Mouse (Mus musculus): ENCODE results near the gene Pcbp3. TPM values are rescaled to one million over a fixed set of nuclear protein-coding genes. Genes with fewer than 3 reads are reported as not detected.

Gene Pcbp3
- polyA plus RNA-seq (2015; fragmentation: Nextera tagmentation; extraction: Ambion mirVana) = 49.3 and 52.5 TPM in 2 replicates

- peak; percentile 98 for ATAC-seq
- Histone ChIP-seq H3K27me3 (no peaks in the 10 kb centered on the region), H3K4me1 (peaks cover 44% of the 10 kb centered on the region), H3K9ac (peak within 1 kb of the TSS; percentile 83), H3K4me2 (peak within 1 kb of the TSS; percentile 95), H3K36me3 (ENCODE audit: poor library complexity, severe bottlenecking) (no peaks in the 10 kb centered on the region), H3K4me3 (peak within 1 kb of the TSS; percentile 65), H3K9me3 (replicated peaks) (no peaks in the 10 kb centered on the region), H3K27ac (no peak within 1 kb of the TSS)
- WGBS = under 1% methylated on average over 62 of the region's 62 CpGs
Observed at GRCm38 (mm10) chr10:76961790-76962489, at the start of gene Pcbp3. Gene Pcbp3, minus strand, starts transcription at chr10:76961887.

- Histone ChIP-seq H3K4me3 (no peak overlapping the region), H3K36me3 (ENCODE audit: poor library complexity, severe bottlenecking) (no peaks in the 10 kb centered on the region), H3K4me2 (no peak overlapping the region), H3K27me3 (no peaks in the 10 kb centered on the region), H3K27ac (peak overlapping the region; percentile 68; the same call in 1 of the 2 replicates), H3K9ac (no peak overlapping the region), H3K4me1 (peaks cover 14% of the 10 kb centered on the region; the same call in 1 of the 2 replicates), H3K9me3 (replicated peaks) (no peaks in the 10 kb centered on the region)
- ATAC-seq = no peak
- 78% methylated on average over 2 of the region's 3 CpGs for WGBS
Observed at GRCm38 (mm10) chr10:77008698-77009097, 47.0 kb upstream of the Pcbp3 start.

- Histone ChIP-seq H3K4me1 (peaks cover 14% of the 10 kb centered on the region; the same call in 1 of the 2 replicates), H3K4me2 (no peak overlapping the region), H3K9me3 (replicated peaks) (no peaks in the 10 kb centered on the region), H3K4me3 (no peak overlapping the region), H3K36me3 (ENCODE audit: poor library complexity, severe bottlenecking) (no peaks in the 10 kb centered on the region), H3K27ac (peak overlapping the region; percentile 68), H3K27me3 (no peaks in the 10 kb centered on the region), H3K9ac (no peak overlapping the region)
- 25% methylated on average over 9 of the region's 9 CpGs for WGBS
- ATAC-seq = peak; percentile 55; the same call in 1 of the 2 replicates
Observed at GRCm38 (mm10) chr10:77008109-77008561, 46.4 kb upstream of the Pcbp3 start.

- no peaks in the 10 kb centered on the region for H3K9me3 ChIP-seq (replicated peaks)
- H3K27me3 ChIP-seq = no peaks in the 10 kb centered on the region
- no peak overlapping the region for H3K4me2 ChIP-seq
- peak overlapping the region; percentile 68 for H3K27ac ChIP-seq
- H3K36me3 ChIP-seq (ENCODE audit: poor library complexity, severe bottlenecking) = no peaks in the 10 kb centered on the region
- 0 out of 2 replicates have a peak, but pooled peaks have one; percentile 8 for ATAC-seq
- no peak overlapping the region for H3K4me3 ChIP-seq
- H3K9ac ChIP-seq = no peak overlapping the region
- peaks cover 14% of the 10 kb centered on the region; the same call in 1 of the 2 replicates for H3K4me1 ChIP-seq
- 41% methylated on average over 8 of the region's 8 CpGs for WGBS
Observed at GRCm38 (mm10) chr10:77007433-77008108, 45.9 kb upstream of the Pcbp3 start.

- WGBS = 38% methylated on average over 7 of the region's 7 CpGs
- no peak overlapping the region for H3K27ac ChIP-seq
- H3K36me3 ChIP-seq (ENCODE audit: poor library complexity, severe bottlenecking) = no peaks in the 10 kb centered on the region
- no peak overlapping the region for H3K9ac ChIP-seq
- no peaks in the 10 kb centered on the region for H3K27me3 ChIP-seq
- peaks cover 14% of the 10 kb centered on the region; the same call in 1 of the 2 replicates for H3K4me1 ChIP-seq
- no peak overlapping the region for H3K4me3 ChIP-seq
- H3K4me2 ChIP-seq = no peak overlapping the region
- ATAC-seq = no peak
- no peaks in the 10 kb centered on the region for H3K9me3 ChIP-seq (replicated peaks)
Observed at GRCm38 (mm10) chr10:77004936-77005335, 43.2 kb upstream of the Pcbp3 start.

GRCm38 (mm10) chr10:76997759-76998513, 36.2 kb upstream of the Pcbp3 start:
- Histone ChIP-seq H3K4me3 (no peak overlapping the region), H3K27ac (no peak overlapping the region), H3K36me3 (ENCODE audit: poor library complexity, severe bottlenecking) (no peaks in the 10 kb centered on the region), H3K9me3 (replicated peaks) (no peaks in the 10 kb centered on the region), H3K4me2 (no peak overlapping the region), H3K27me3 (no peaks in the 10 kb centered on the region), H3K9ac (no peak overlapping the region), H3K4me1 (peaks cover 5% of the 10 kb centered on the region; the same call in 1 of the 2 replicates)
- ATAC-seq = no peak
- WGBS = 85% methylated on average over 17 of the region's 17 CpGs

GRCm38 (mm10) chr10:76992456-76992855, 30.8 kb upstream of the Pcbp3 start:
- no peaks in the 10 kb centered on the region for H3K36me3 ChIP-seq (ENCODE audit: poor library complexity, severe bottlenecking)
- no peak overlapping the region for H3K9ac ChIP-seq
- no peak overlapping the region for H3K27ac ChIP-seq
- H3K4me3 ChIP-seq = no peak overlapping the region
- no peak overlapping the region for H3K4me2 ChIP-seq
- ATAC-seq = no peak
- peaks cover under 1% of the 10 kb centered on the region; the same call in 1 of the 2 replicates for H3K4me1 ChIP-seq
- H3K27me3 ChIP-seq = no peaks in the 10 kb centered on the region
- 61% methylated on average over 3 of the region's 3 CpGs for WGBS
- H3K9me3 ChIP-seq (replicated peaks) = no peaks in the 10 kb centered on the region

- H3K36me3 ChIP-seq (ENCODE audit: poor library complexity, severe bottlenecking) = no peaks in the 10 kb centered on the region
- H3K4me2 ChIP-seq = no peak overlapping the region
- WGBS = 92% methylated on average over 5 of the region's 5 CpGs
- no peak for ATAC-seq
- no peaks in the 10 kb centered on the region for H3K27me3 ChIP-seq
- no peak overlapping the region for H3K27ac ChIP-seq
- no peak overlapping the region for H3K9ac ChIP-seq
- H3K4me1 ChIP-seq = no peaks in the 10 kb centered on the region
- H3K9me3 ChIP-seq (replicated peaks) = no peaks in the 10 kb centered on the region
- no peak overlapping the region for H3K4me3 ChIP-seq
Observed at GRCm38 (mm10) chr10:76988586-76988985, 26.9 kb upstream of the Pcbp3 start.

- ATAC-seq = no peak
- Histone ChIP-seq H3K4me3 (no peak overlapping the region), H3K36me3 (ENCODE audit: poor library complexity, severe bottlenecking) (no peaks in the 10 kb centered on the region), H3K4me2 (no peak overlapping the region), H3K9ac (no peak overlapping the region), H3K9me3 (replicated peaks) (no peaks in the 10 kb centered on the region), H3K27me3 (no peaks in the 10 kb centered on the region), H3K4me1 (peaks cover 6% of the 10 kb centered on the region; the same call in 1 of the 2 replicates), H3K27ac (no peak overlapping the region)
- 64% methylated on average over 2 of the region's 2 CpGs for WGBS
Observed at GRCm38 (mm10) chr10:76978042-76978441, 16.4 kb upstream of the Pcbp3 start.

- Histone ChIP-seq H3K9me3 (replicated peaks) (no peaks in the 10 kb centered on the region), H3K4me3 (no peak overlapping the region), H3K36me3 (ENCODE audit: poor library complexity, severe bottlenecking) (no peaks in the 10 kb centered on the region), H3K4me1 (peaks cover 6% of the 10 kb centered on the region; the same call in 1 of the 2 replicates), H3K4me2 (no peak overlapping the region), H3K27ac (no peak overlapping the region), H3K27me3 (no peaks in the 10 kb centered on the region), H3K9ac (no peak overlapping the region)
- WGBS = 64% methylated on average over 4 of the region's 4 CpGs
- no peak for ATAC-seq
Observed at GRCm38 (mm10) chr10:76976699-76977098, 15.0 kb upstream of the Pcbp3 start.

GRCm38 (mm10) chr10:76973797-76974436, 12.2 kb upstream of the Pcbp3 start:
- no peak overlapping the region for H3K27ac ChIP-seq
- no peaks in the 10 kb centered on the region for H3K9me3 ChIP-seq (replicated peaks)
- no peak overlapping the region for H3K9ac ChIP-seq
- no peaks in the 10 kb centered on the region for H3K27me3 ChIP-seq
- ATAC-seq = no peak
- H3K4me2 ChIP-seq = peak overlapping the region; percentile 10; the same call in 1 of the 2 replicates
- no peak overlapping the region for H3K4me3 ChIP-seq
- H3K4me1 ChIP-seq = peaks cover 6% of the 10 kb centered on the region; the same call in 1 of the 2 replicates
- WGBS = 35% methylated on average over 15 of the region's 15 CpGs
- H3K36me3 ChIP-seq (ENCODE audit: poor library complexity, severe bottlenecking) = no peaks in the 10 kb centered on the region
